Mouse (Mus musculus) layer of hippocampus, postnatal 25 days (tissue): Measurements from ENCODE around the gene Btc. TPM values are rescaled to one million over a fixed set of nuclear protein-coding genes. Genes with fewer than 3 reads are reported as not detected.

Source experiments
- DNase-seq, 2 experiments: peaks; one replicate each; pipeline ENCODE4 v3.0.0; 2022; ENCODE audit warnings: mixed read lengths in 2 of 2, low spot score in 1 of 2; ENCODE audit errors: extremely low spot score in 1 of 2
- total RNA-seq, 2 experiments: library from RNA; stranded (reverse); gene quantifications; 2 replicates each; pipeline ENCODE4 v1.2.3; 2021

Gene Btc
- under 1 TPM; 0.45 to 0.96 TPM for total RNA-seq

DNA sequence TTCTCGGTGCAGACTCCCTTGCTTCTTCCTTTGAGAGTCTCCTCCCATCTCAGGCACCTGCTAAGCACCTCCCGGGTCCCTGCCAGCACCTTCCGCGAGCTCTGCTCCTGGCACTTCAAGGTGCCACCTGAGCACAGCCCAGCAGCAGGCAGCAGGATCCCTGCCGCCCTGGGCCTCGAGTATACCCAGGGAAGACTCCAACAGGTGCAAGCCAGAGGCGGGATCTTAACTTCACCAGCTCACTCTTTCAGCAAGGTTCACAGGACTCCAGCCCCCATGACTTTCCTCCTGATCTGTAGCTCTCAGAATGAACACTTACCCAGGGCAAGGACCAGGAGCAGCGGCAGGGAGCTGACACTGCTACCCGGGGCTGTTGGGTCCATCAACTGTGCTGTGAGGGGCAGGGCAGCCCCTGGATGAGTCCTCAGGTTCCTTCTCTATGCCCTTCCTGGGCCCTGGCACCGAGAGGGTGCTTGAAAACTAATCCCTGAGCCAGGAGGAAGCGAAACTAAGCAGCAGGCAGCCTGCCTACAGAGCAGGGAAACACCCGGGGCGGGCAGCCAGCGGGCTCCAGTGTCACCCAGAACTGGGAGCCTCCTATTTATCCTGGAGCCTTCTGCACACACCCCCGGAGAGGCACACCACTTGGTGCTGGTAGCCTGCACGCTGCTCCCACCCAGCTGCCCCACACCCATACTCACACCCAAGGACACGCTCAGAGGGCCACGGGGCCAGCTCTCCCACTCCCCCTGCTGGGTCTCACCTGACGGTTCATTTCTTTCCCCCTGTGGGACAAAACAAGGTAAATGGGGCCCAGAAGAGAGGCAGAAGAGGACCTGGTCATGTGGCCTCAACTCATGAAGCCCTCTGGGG lies at the start of gene Btc:
Gene Btc (minus strand): TSS at position 656 of the 873 bp plus-strand sequence.
- DNase-seq, result peak; percentile 37 to 38

DNA sequence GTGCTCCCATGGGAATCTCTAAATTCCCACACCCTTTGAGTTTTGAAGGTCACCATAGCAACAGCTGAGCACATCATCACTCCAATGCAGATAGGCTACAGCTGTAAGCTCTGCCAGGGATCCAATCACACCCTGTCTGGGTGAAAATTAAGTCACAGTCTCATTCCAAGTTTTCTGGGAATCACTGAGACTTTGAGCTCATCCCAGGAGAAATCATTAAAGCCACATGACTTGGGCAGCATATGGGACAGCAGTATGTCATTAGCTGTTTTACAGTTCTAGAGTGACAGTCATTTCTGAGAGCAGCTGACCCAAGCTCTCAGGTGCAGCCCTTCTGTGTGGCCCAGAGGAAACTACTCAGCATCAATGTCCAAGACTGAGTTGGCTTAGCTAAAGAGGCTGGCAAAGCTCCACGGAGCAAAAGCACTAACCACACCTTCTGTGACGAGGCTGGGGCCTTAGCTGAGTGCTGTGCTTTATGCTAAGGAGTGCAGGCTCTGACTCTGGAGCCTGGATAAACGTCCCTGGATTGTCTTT lies 42.3 kb upstream of the Btc start:
- DNase-seq, result no peak

DNA sequence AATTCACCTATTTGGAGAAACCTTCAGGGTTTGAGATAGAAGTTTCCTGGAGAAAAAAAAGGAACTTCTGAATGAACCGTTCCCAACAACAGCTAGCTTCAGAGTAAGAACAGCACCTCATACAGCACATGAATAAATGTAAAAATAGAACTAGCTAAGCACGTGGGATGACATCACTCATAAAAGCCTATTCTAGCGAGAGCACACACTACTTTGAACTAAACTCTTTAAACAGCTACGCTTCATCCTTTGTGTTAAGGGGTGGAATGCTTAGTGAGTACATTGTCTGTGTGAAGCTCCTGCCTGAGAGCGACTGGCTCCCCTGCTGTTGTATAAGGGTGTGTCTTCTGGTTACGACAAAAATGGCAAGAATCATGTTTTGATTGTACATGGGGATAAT lies 33.8 kb upstream of the Btc start:
- DNase-seq, result no peak

DNA sequence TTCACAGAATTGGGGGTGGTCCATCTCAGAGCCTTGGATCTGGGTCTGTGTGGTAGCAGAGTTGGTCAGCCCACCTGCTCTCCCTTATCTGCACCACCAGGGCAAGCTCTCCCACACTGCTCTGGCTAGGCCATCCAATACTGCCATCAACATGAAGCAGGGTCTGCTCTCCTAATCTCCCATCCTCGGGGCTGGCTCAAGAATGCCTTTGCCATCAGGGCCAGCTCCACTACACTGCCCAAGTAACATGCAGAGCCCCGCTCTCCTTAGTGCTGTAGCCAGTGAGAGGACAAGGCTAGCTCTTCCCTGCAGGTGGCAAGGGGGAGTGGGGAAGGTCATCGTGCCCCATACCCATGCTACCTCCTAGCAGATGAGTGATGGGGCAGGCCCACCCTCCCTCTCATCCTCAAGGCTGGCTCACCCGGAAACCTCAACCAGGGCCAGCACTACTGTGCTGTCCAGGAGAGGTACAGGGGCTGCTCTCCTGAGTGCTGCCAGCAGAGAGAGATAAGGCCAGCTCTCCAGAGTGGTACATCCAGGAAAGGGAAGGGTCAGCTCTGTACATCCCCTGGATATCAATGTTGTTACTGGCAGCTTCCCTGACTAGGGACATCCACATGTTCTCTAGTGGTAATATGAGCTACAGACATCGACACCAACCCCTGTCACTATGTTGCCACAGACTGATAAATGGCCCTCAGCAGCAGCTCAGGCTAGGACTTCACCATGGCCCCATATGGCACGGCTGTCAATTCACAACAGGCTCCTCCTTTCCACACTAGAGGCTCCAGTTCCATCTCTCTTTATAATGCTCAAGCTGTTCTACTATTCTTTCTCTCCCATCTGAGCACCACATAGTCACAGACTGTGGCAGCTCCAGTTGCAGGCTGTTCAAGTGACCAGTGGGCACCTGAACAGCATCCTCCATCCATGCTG lies 32.2 kb upstream of the Btc start:
- DNase-seq, result no peak

DNA sequence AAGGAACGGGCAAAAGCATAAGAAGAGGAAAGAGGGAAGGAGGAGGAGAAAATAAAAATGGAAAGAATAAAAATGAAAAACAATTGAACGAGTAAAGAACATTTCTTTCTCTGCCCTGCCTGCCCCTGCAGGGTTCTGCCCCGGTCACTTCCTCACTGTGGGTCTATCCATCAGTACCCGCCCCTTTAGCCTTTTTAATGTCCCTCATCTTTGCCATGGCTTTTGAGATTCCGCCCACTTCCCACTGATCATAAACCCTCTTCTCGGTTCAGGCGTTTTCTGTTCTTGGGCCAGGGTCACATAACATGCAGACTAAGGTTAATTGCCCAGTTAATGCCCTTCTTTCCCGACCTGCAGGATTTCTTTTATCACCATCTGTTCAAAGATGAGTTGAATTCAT lies 25.8 kb upstream of the Btc start:
- no peak for DNase-seq

DNA sequence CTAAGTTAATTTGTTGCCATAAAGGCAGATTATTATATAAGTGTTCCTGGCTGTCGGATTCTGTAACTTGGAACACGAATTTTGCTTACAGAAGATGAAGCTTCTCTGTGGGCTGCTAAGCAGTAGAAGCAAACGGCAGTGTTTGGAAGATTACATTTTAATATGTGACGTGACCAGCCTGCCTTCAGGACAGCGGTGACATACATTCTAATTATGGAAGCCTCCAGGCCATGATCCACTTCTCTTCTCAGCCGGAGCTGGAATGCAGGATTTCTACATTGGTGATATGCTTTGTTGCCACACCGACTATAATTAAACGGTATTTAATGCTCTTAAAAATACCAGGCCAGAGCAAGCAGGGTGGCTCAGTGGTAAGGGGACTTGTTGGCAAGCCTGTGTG lies 11.0 kb upstream of the Btc start:
- DNase-seq, result no peak

DNA sequence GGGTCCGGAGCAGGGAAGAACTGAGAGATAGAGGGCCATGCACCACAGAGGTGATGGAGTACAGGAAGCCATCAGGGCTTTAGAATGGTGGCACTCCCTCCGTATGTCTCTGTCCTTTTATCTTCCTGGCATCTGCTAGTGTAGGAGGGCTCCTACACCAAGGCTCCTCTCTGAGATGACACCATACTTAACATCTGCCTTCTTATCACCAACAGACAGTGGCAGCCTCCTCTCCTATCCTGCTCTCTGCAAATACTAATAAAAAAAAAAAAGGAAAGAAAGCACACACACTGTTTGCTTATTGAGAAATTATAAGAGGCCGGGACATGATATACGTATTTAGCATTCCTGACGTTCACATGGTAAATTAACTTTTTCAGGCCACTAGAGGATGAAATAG lies 1.5 kb upstream of the Btc start:
- DNase-seq, result no peak

DNA sequence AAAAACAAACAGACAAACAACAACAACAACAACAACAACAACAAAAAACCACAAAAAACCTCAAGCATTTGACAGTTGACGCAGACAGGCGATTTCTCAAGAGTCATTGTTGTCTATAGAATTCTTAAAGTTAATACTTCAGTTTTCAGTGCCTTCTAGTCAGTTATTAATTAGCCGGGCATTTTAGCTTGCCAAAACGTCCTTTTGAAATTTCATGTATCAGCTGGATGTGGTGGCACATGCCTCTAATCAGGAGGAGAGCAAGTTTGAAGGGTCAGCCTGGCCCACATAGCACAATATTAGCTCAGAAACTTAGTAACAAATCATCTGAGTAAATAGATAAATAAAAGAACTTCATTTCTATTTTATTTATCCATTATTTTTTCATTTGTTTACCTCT lies 487 bp upstream of the Btc start:
- no peak for DNase-seq

DNA sequence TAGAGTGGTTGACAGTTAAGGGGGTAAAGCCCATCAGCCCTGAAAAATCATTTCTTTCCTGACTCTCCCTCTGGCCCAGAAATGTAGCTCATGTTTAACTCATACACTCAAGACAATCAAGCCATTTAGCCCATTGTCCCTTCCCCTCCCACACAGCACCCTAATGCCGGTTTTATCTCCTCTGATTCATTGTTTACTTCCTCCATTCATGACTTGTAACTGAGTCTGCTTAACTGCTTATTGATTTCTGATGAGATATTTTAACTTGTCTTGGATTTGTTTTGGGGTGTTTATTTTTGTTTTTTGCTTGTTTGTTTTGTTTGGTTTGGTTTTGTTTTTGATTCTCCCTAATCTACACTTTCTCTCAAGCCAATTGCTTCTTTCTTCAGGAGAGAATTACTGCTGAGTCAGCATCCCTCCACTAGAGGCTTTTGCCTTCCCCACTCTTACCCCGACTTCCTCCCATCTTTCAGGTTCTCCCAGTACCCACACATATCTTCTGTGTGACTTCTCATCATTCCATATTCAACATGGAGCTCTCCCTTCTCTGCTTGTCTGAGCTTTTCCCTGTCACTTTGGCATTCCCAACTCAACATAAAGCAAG lies 2.2 kb downstream of the Btc start:
- no peak for DNase-seq

DNA sequence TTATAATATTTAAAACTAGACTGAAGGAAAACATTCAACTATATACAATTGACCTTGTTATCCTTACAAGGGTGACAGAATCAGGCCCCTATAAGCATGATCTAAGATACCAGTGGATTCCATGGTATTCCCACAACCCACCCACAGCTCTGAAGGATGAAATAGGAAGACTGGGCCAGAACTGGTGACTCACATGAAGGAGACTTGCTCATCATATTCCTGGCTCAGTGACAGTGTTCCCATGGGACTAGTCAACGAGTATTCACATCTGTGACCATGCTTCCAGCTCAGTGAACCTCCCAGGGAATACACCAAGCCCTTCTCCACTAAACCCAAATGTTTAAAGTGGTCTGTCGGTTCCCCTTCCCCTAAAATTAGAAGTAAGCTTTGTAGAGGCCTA lies 27.3 kb downstream of the Btc start:
- DNase-seq, result no peak

DNA sequence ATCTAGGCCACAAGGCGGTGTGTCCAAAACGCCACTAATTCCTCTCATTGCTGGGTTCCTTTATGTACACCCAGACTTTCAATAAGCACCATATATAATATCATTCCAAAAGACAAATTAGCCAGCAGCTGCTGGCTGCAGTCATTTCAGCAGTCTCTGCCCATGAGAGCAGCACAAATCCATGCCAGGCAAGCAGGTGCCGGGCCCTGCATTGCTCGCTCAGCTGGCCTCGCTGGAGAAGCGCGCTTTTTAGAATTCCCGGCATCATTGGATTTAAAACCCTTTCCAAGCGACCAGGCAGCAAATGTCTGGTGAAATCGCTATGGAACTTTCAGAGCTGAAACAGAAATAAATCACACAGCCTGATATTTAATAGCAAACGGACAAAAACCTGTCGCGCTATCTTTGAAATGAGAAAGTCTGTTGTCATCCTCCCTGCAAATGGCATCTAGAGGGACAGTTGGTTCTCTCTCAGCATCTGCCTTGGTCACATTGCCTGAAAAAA lies 34.7 kb downstream of the Btc start:
- peak; percentile 17 to 20 for DNase-seq

DNA sequence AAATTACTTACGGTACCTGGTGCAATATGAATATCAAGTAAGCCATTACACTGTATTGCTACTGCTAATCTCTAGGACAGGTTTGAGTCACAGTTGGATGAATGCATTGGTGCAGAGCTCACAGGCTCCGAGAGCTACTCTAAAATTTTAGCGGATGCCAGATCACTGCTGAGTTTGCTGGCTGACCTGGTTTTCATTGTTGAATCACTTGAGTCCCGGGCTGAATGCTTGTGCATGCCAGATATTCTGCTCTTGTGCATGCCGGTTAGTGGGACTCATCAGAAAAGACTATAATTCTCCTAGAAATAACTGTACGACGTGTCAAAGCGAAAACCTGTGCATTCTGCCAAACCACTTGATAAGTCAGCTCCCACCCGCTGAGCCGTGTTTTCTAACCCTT lies 35.9 kb downstream of the Btc start:
- no peak for DNase-seq

DNA sequence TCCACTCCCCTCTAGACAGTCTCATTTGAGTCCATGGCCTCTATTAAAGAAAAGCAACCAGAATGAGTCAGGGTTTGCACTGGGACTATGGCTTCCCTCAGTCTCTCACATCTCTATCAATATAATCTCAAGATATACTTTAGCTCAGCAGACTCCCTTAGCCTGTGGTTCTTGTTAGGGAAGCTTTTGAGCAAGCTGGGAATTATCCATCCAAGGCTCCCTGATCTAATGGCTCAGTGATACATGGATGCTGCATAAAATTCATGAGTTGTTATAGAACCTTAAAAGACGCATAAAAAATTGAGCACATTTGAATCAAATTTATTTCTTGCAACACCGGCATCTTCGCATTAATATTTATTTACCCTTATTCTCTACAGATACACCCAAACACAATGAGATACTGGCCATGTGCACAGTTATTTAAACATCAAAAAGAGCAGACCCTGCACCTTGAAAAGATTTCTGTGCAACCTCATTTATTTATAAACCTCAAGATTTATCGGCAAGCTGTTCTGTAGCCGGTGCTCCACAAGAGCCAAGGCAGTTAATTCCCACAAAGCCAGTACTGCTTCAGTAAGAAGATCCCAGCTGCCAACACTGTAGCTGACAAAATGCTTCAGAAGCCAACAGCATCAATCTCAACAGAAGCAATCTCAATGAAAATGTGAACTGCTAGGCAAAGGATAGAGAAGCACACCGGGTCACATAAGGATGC lies 39.4 kb downstream of the Btc start:
- no peak for DNase-seq

DNA sequence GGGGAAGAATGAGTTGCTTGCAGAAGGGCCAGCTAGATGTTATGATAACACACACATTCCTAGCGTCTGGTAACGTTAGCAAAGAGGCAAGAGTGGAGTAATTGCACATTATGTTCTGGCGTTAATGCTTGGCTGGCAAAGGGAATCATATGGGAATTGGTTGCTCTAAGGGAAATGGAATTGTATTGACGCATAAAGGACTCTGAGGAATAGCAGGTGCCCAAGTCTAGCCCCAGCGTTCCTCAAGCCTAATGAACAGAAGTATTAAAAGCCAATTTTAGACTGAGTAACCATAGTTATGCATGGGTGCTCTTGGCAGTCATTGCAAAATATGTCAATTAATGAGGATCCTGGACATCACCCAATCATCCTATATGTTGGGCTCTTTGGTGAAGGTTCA lies 50.1 kb downstream of the Btc start:
- DNase-seq, result no peak

DNA sequence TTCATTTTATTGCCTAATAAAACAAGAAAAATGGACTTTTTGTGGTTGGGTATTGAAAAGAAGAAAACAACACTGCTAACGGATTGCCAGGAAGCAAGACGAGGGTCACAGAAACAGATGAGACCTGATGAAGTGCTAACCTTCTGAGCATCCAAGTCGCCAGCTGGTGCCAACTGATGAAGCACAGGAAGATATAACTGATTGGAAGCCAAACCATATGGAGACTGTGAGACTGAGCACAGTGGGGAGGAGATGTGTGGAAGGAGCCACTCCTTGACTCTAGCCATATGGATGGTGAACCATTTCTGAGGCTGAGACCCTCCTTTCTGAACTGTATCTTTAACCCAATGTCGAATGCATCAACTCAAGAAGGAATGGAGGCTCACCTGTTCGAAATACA lies 57.1 kb downstream of the Btc start:
- DNase-seq, result no peak

DNA sequence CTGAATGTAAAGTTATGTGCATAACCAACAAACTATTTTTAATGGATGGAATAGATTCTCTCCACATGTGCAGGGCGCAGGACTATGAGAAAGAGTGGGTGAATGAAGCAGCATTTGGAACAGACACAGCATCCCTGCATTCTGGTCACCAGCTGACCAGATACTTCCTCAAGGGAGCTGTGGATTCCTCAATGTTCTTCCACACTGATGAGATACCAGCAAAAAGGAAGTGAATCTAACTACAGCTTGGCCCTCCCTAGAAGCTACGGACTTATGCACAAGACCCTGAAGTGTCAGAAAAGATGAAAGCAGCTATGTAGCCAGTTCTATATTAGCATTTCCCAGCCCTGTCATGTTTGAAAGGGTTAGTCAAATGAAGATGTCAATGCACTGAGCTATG lies 57.7 kb downstream of the Btc start:
- no peak for DNase-seq

DNA sequence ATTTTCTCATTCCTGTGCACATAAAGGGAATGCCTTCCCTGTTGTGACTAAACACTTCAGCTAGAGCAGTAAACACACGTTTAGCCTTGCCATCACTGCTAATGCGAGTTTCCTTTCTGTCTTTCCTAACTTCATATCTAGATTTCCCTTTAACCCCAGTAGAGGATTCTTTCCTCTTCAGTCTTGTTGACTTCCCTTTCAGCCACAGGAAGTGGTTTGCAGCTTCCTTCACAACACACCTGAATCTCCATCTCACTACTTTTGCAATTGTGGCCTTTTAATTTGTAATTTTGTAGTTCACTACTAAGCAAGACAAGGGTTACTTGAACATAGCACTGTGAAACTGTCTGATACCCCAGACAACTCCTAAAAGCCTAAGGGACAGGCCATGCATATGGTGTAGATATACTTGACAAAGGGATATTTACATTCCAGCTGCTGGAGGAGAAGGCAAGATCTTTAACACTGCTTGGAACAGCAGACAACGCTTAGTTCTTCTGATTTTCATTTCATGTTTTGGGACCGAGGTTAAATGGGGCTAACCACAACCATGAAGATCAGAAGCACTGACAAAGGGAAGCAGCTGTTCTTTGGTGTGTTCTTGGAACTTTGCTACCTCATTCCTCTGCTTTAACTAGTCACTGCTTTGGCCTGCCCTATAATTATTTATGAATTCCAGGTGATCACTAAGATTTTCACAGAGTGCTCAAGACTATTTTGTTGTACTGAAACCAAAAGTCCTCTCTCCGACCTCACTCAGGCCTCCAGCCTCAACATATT lies 60.6 kb downstream of the Btc start:
- no peak for DNase-seq

DNA sequence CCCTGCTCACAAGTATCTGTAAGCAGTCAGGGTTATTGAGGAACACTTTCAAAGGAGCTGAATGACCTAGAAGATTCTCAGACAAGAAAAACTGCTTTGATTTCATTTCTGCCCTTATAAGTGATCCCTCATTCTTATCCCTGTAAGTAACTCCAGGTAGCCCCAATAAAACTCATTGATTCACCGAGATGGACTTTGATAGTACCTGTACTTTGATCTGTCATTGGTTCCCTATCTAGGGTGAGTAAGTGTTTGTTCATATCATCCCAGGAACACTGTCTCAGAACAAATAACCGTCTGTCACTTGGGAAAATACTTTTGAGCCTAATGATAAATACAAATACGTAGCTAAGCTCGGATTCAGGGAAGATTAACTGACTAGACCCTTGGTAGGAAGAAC lies 68.6 kb downstream of the Btc start:
- no peak for DNase-seq
